Mouse (Mus musculus): Measurements from ENCODE around the gene Nudt17. TPM values are rescaled to one million over a fixed set of nuclear protein-coding genes. Genes with fewer than 3 reads are reported as not detected.

Gene Nudt17
- total and polyA plus RNA-seq, 2 experiments from 2014 or later = 11.9 to 18.5 TPM

DNA sequence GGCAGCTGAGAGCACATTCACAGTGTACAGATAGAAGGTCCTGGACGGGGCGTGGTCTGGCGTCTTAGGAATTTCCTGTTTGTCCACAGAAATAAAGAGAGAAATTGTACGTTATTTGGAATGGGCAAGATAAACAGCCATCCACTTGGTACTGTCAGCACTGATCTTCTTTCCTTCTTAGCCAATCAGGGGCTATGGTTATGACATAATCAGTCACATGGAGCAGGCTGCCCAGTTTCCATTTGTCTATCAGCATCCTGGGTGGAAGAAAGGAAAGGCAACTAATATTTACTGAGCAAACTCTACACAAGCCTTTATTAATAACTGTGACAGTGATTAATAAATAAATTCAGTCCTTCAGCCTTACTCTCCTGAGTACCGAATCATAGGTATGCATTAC, 5.9 kb upstream of the Nudt17 start:
- H3K4me2 ChIP-seq (ENCODE audit: low read depth, low read length, poor library complexity, severe bottlenecking) = no peak overlapping the region
- peaks cover 39% of the 10 kb centered on the region for H3K36me3 ChIP-seq (ENCODE audit: insufficient read depth, low read length)
- H3K27me3 ChIP-seq (ENCODE audit: insufficient read depth, low read length) = no peaks in the 10 kb centered on the region
- H3K4me1 ChIP-seq (ENCODE audit: insufficient read depth, low read length) = no peaks in the 10 kb centered on the region
- TF ChIP-seq CTCF (IDR thresholded peaks at IDR 0.05) = no peak
- no peaks in the 10 kb centered on the region for H3K9me3 ChIP-seq (ENCODE audit: low read length)
- DNase-seq (ENCODE audit: low spot score) (no peak), ATAC-seq (ENCODE audit: low FRiP score) (no peak)
- no peak overlapping the region for H3K4me3 ChIP-seq (ENCODE audit: low read depth, low read length)
- H3K9ac ChIP-seq (replicated peaks; ENCODE audit: low read length, poor library complexity, severe bottlenecking) = no peak overlapping the region
- no peak overlapping the region for H3K27ac ChIP-seq (ENCODE audit: low read depth, low read length)
- WGBS = 93% methylated on average over 5 of the region's 5 CpGs

DNA sequence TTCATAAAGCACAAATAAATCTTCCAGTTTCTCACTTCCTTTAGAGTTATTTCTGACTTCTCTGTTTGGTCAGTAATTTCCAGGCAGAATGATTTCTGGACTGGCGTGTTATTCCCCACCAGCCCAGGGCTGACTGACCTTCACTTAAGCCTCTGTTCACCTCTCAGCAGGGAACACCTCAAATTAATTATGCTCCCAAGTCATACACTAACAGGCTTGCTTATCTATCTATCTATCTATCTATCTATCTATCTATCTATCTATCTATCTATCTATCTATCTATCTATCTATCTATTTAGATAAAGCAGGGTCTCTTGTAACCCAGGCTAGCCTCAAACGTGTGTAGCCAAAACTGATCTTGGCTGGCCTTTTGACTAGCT, 312 bp upstream of the Nudt17 start:
- H3K4me3 ChIP-seq (ENCODE audit: low read depth, low read length) = peak overlapping the region; percentile 47

DNA sequence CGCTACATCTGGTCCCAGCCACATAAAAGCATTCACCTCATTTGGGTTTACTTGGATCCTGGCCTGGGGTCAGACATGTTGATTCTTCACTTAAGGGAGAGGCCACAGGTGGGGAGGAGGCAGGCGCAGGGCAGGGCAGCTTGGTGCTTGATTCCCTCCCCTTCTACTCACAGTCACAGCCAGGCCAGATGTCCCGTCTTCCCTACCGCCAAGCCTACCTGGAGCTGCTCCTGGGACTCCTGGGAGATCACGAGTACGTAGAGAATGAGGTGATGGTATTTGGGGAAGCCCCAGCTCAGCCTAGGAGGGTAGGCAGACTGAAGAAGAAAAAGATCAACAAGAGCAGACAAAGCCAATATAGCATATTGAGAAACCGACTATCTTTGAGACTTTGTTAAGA, 1.4 kb downstream of the Nudt17 start:
- Histone ChIP-seq H3K36me3 (ENCODE audit: insufficient read depth, low read length) (peaks cover 49% of the 10 kb centered on the region), H3K4me2 (ENCODE audit: low read depth, low read length, poor library complexity, severe bottlenecking) (no peak overlapping the region), H3K4me3 (ENCODE audit: low read depth, low read length) (no peak overlapping the region), H3K4me1 (ENCODE audit: insufficient read depth, low read length) (peaks cover 6% of the 10 kb centered on the region; the same call in 1 of the 2 replicates), H3K27me3 (ENCODE audit: insufficient read depth, low read length) (no peaks in the 10 kb centered on the region), H3K9ac (replicated peaks; ENCODE audit: low read length, poor library complexity, severe bottlenecking) (no peak overlapping the region), H3K27ac (ENCODE audit: low read depth, low read length) (no peak overlapping the region), H3K9me3 (ENCODE audit: low read length) (no peaks in the 10 kb centered on the region)
- ATAC-seq (ENCODE audit: low FRiP score) (no peak), DNase-seq (ENCODE audit: low spot score) (no peak)
- 78% methylated on average over 7 of the region's 7 CpGs for WGBS
- TF ChIP-seq CTCF (IDR thresholded peaks at IDR 0.05) = no peak

More for the DNA sequence above, 312 bp upstream of the Nudt17 start:
- Histone ChIP-seq H3K36me3 (ENCODE audit: insufficient read depth, low read length) (peaks cover 49% of the 10 kb centered on the region), H3K27me3 (ENCODE audit: insufficient read depth, low read length) (no peaks in the 10 kb centered on the region), H3K4me2 (ENCODE audit: low read depth, low read length, poor library complexity, severe bottlenecking) (peak overlapping the region; percentile 89), H3K9ac (replicated peaks; ENCODE audit: low read length, poor library complexity, severe bottlenecking) (no peak overlapping the region), H3K4me1 (ENCODE audit: insufficient read depth, low read length) (peaks cover 6% of the 10 kb centered on the region; the same call in 1 of the 2 replicates), H3K27ac (ENCODE audit: low read depth, low read length) (no peak overlapping the region), H3K9me3 (ENCODE audit: low read length) (no peaks in the 10 kb centered on the region)
- 32% methylated on average over 2 of the region's 2 CpGs for WGBS
- ATAC-seq (ENCODE audit: low FRiP score) (no peak), DNase-seq (ENCODE audit: low spot score) (no peak)
- TF ChIP-seq CTCF (IDR thresholded peaks at IDR 0.05) = no peak

DNA sequence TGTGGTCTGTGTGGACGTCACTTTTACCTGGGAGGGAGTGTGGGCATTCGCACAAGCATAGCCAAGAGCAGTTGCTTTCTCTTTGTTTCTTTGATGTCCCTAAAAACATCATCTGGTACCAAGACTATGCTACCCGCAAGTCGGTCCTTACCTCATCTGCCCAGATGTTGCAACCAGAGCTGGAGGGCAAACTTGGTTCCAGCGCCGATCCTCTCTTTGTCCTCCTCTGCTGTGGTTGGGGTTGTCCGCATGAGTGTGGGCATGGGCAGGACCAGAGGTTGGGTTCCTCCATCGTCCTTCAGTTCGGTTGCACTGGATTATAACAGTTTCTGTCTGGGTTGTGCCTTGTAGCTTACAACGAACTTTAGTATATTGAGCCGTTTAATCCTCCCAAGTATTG, 2.1 kb downstream of the Nudt17 start:
- no peak overlapping the region for H3K4me3 ChIP-seq (ENCODE audit: low read depth, low read length)
- H3K27me3 ChIP-seq (ENCODE audit: insufficient read depth, low read length) = no peaks in the 10 kb centered on the region
- no peak for TF ChIP-seq CTCF (IDR thresholded peaks at IDR 0.05)
- H3K27ac ChIP-seq (ENCODE audit: low read depth, low read length) = no peak overlapping the region
- ATAC-seq (ENCODE audit: low FRiP score) = no peak
- no peak overlapping the region for H3K9ac ChIP-seq (replicated peaks; ENCODE audit: low read length, poor library complexity, severe bottlenecking)
- H3K9me3 ChIP-seq (ENCODE audit: low read length) = no peaks in the 10 kb centered on the region
- H3K36me3 ChIP-seq (ENCODE audit: insufficient read depth, low read length) = peaks cover 48% of the 10 kb centered on the region
- 90% methylated on average over 11 of the region's 11 CpGs for WGBS
- no peak overlapping the region for H3K4me2 ChIP-seq (ENCODE audit: low read depth, low read length, poor library complexity, severe bottlenecking)
- DNase-seq (ENCODE audit: low spot score) = no peak
- H3K4me1 ChIP-seq (ENCODE audit: insufficient read depth, low read length) = peaks cover 6% of the 10 kb centered on the region; the same call in 1 of the 2 replicates

DNA sequence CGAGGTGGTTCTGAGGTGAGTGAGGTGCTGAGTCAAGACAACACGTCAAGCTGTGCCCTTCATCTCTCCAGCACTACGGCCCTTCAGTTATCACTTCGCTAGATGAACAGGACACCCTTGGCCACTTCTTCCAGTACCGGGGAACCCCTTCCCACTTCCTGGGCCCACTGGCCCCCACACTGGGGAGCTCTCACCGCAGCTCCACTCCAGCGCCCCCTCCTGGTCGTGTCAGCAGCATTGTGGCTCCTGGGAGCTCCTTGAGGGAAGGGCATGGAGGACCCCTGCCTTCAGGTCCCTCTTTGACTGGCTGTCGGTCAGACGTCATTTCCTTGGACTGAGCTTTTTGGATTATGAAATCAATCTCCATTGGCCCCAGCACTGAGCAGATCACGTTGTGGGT, 3.6 kb downstream of the Nudt17 start:
- peak; percentile 45 for TF ChIP-seq CTCF (IDR thresholded peaks at IDR 0.05)
- Histone ChIP-seq H3K4me2 (ENCODE audit: low read depth, low read length, poor library complexity, severe bottlenecking) (no peak overlapping the region), H3K36me3 (ENCODE audit: insufficient read depth, low read length) (peaks cover 41% of the 10 kb centered on the region), H3K4me1 (ENCODE audit: insufficient read depth, low read length) (peaks cover 6% of the 10 kb centered on the region; the same call in 1 of the 2 replicates), H3K4me3 (ENCODE audit: low read depth, low read length) (no peak overlapping the region), H3K27me3 (ENCODE audit: insufficient read depth, low read length) (no peaks in the 10 kb centered on the region), H3K9me3 (ENCODE audit: low read length) (no peaks in the 10 kb centered on the region), H3K27ac (ENCODE audit: low read depth, low read length) (no peak overlapping the region), H3K9ac (replicated peaks; ENCODE audit: low read length, poor library complexity, severe bottlenecking) (no peak overlapping the region)
- WGBS = 69% methylated on average over 11 of the region's 11 CpGs
- ATAC-seq (ENCODE audit: low FRiP score) = no peak
- DNase-seq (ENCODE audit: low spot score) = no peak

DNA sequence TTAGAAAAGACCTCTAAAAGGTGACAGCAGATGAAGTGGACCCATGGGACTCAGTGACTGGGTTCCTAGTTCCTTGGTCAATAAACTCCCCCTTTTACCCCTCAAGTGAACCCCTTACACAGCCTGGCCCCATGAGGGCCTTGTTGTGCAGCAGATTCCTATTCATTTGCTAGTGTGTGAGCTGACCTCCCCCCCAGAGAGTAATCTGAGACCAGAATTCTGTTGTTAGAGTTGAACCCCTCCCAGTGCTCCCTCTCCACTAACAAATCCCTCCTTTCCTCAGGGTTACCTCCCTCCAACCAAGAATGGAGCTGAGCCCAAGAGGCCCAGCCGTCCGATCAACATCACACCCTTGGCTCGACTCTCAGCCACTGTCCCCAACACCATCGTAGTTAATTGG, 7.4 kb downstream of the Nudt17 start:
- DNase-seq (ENCODE audit: low spot score) (no peak), ATAC-seq (ENCODE audit: low FRiP score) (no peak)
- 92% methylated on average over 4 of the region's 4 CpGs for WGBS
- Histone ChIP-seq H3K27ac (ENCODE audit: low read depth, low read length) (no peak overlapping the region), H3K9ac (replicated peaks; ENCODE audit: low read length, poor library complexity, severe bottlenecking) (no peak overlapping the region), H3K27me3 (ENCODE audit: insufficient read depth, low read length) (no peaks in the 10 kb centered on the region), H3K9me3 (ENCODE audit: low read length) (no peaks in the 10 kb centered on the region), H3K4me3 (ENCODE audit: low read depth, low read length) (no peak overlapping the region), H3K4me2 (ENCODE audit: low read depth, low read length, poor library complexity, severe bottlenecking) (no peak overlapping the region), H3K4me1 (ENCODE audit: insufficient read depth, low read length) (peaks cover 4% of the 10 kb centered on the region; the same call in 1 of the 2 replicates), H3K36me3 (ENCODE audit: insufficient read depth, low read length) (peaks cover 41% of the 10 kb centered on the region)
- no peak for TF ChIP-seq CTCF (IDR thresholded peaks at IDR 0.05)
